Mouse (Mus musculus) lung, adult 18-20 months (tissue): ENCODE measurements around the gene Tuba4a.
"Not testable (repeated sequence)": the region's sequence is repeated elsewhere in the genome, so short reads cannot be mapped to it uniquely, and the experiment has no call there.

Experiments used
- DNase-seq, 2 experiments: peaks; one replicate each; pipeline ENCODE4 v3.0.0; 2022; ENCODE audit warnings: mixed read lengths in 2 of 2

Tuba4a gene

GRCm38 (mm10) chr1:75234606-75235005, 14.9 kb upstream of the Tuba4a start:
- peak; percentile 79 to 82 for DNase-seq

- not testable (repeated sequence) for DNase-seq
Measured at GRCm38 (mm10) chr1:75232489-75232888, 12.8 kb upstream of the Tuba4a start.

- no peak for DNase-seq
Measured at GRCm38 (mm10) chr1:75231664-75232152, 12.0 kb upstream of the Tuba4a start, which contains the start of gene A630095N17Rik. Gene A630095N17Rik (minus strand): TSS chr1:75232102.

GRCm38 (mm10) chr1:75231224-75231623, 11.6 kb upstream of the Tuba4a start:
- DNase-seq = no peak

GRCm38 (mm10) chr1:75230335-75230994, 10.8 kb upstream of the Tuba4a start:
- no peak for DNase-seq

- DNase-seq = no peak
Measured at GRCm38 (mm10) chr1:75229158-75229557, 9.5 kb upstream of the Tuba4a start.

GRCm38 (mm10) chr1:75227653-75228052, 8.0 kb upstream of the Tuba4a start:
- DNase-seq = no peak

GRCm38 (mm10) chr1:75226138-75226537, 6.5 kb upstream of the Tuba4a start:
- no peak for DNase-seq

- no peak for DNase-seq
Measured at GRCm38 (mm10) chr1:75225473-75225872, 5.8 kb upstream of the Tuba4a start.

GRCm38 (mm10) chr1:75223532-75223931, 3.9 kb upstream of the Tuba4a start:
- no peak for DNase-seq

GRCm38 (mm10) chr1:75222926-75223325, 3.3 kb upstream of the Tuba4a start:
- DNase-seq = no peak

- no peak for DNase-seq
Measured at GRCm38 (mm10) chr1:75221538-75221937, 1.9 kb upstream of the Tuba4a start.

- DNase-seq = peak; percentile 94 to 96
Measured at GRCm38 (mm10) chr1:75219078-75219477, 587 bp downstream of the Tuba4a start.

- peak; percentile 65 to 69 for DNase-seq
Measured at GRCm38 (mm10) chr1:75218227-75219001, 1.3 kb downstream of the Tuba4a start.

GRCm38 (mm10) chr1:75217893-75218226, 1.8 kb downstream of the Tuba4a start:
- no peak for DNase-seq

GRCm38 (mm10) chr1:75216797-75217585, 2.7 kb downstream of the Tuba4a start:
- no peak for DNase-seq

GRCm38 (mm10) chr1:75215785-75216184, 3.9 kb downstream of the Tuba4a start:
- no peak for DNase-seq

GRCm38 (mm10) chr1:75214886-75215285, 4.8 kb downstream of the Tuba4a start:
- DNase-seq = peak in 1 of 2 experiments; percentile 27

GRCm38 (mm10) chr1:75214442-75214841, 5.2 kb downstream of the Tuba4a start:
- DNase-seq = no peak

- DNase-seq = no peak
Measured at GRCm38 (mm10) chr1:75213096-75213495, 6.6 kb downstream of the Tuba4a start.

- DNase-seq = no peak
Measured at GRCm38 (mm10) chr1:75212542-75212941, 7.1 kb downstream of the Tuba4a start.

- DNase-seq = no peak
Measured at GRCm38 (mm10) chr1:75211141-75211708, 8.4 kb downstream of the Tuba4a start.
